Mouse (Mus musculus) testis, postnatal 10 days (tissue): ENCODE results near the gene Ccdc82.

Source experiments
- DNase-seq: peaks from one replicate; pipeline ENCODE4 v3.0.0; 2021; ENCODE audit warnings: low spot score

Gene Ccdc82

DNA sequence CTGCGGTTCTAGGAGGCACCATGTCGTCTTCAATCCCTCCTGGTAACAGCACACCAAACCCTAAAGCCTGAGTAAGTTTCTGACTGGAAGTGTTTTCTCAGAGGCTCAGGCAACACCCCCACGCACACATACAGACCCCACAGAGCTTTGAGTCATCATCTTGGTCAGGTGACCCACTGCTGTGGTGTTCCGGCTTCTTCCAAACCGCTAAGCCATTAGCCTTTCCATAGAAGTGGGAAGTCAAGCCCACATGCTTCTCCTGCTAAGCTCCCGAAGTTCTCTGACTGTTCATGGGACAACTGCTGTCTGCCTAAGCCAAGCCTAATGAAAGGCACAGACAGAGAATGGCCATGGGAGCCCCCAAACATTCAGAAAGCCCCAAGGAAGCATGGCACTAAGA, 52.4 kb downstream of the Ccdc82 start:
- DNase-seq, result no peak

- no peak for DNase-seq
Measured at GRCm38 (mm10) chr9:13300041-13300441, 53.3 kb downstream of the Ccdc82 start.

DNA sequence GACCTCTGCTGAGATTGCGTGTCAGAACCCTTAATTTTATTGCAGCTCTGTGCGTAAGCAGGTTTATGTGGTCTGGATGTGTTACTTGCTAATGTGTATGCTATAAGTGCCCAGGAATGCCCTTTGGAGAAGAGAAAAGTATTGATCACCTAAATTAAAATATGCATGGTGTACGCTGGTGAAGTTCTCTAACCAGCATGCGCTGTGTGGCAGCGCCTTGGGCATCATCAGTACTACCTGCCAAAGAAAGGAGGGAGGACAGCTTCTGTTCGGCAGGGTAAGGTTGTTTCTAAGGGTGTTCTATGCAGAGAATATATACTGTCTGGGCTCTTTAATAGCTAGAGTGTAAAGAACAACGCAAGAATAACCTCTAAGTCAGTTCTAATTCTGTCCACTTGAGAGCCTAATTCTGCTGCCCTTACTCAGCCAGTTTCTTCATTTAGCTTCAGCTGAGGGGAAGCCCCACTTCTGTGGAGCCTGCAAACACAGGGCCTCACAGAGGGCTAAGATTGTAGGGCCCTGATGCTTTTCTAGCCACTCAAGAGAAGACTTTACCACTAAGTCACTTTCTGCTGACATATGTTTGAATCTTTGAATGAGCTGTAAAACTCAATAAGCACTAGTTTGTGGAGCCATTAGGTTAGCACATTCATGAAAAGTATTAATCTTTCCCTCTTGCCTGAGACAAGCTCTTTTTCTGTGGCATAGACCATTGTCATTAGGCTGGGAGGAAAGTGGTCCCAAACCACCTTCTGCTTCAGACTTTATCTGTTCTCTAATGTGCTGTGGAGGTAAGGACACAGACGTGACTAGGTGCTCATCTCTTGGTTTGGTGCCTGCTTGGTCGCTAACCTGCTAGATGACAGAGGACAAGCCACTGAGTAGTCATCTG, 54.4 kb downstream of the Ccdc82 start:
- no peak for DNase-seq

- DNase-seq, result no peak
Measured at GRCm38 (mm10) chr9:13302183-13302825, 55.5 kb downstream of the Ccdc82 start.

GRCm38 (mm10) chr9:13303099-13303771, 56.5 kb downstream of the Ccdc82 start:
- DNase-seq, result no peak

DNA sequence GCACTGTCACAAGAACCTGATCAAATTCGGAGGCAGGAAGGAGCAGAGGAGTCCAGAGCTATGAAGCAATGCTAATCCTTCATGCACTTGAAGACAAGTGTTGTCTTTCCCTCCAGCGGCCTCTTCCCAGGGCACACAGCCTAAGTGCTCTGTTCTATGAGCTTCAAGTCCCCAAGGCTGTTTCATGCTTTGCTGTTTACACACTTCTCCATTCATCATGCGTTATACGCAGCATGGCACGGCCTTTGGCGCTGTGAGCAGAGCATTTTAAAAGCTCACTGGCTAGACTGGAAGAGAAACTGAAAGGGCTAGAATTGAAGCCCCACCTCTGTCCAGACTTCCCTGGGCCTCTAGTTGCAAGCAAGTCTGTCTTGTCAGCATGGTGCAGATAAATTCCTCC, 57.2 kb downstream of the Ccdc82 start:
- DNase-seq, result no peak

GRCm38 (mm10) chr9:13306471-13306870, 59.7 kb downstream of the Ccdc82 start:
- DNase-seq, result no peak

DNA sequence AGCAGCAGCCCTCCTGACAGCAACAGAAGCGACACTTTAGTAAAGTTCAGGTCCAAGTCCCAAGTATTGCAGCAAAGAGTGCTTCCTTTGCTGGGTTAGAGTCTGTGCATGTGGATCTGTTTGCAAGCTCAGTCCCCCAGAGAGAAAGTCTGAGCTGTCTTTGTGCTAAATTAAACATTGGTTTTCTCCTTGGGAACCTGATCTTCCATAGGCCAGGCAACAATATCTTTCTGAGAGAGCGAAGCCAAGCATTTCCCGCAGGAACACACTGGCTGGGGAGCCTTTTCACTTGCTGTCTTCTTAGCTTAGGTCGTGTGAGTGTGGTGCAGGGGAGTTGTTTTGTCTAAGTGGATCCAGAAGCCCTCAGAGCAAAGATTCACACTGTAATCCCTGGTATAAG, 60.5 kb downstream of the Ccdc82 start:
- DNase-seq, result no peak

DNA sequence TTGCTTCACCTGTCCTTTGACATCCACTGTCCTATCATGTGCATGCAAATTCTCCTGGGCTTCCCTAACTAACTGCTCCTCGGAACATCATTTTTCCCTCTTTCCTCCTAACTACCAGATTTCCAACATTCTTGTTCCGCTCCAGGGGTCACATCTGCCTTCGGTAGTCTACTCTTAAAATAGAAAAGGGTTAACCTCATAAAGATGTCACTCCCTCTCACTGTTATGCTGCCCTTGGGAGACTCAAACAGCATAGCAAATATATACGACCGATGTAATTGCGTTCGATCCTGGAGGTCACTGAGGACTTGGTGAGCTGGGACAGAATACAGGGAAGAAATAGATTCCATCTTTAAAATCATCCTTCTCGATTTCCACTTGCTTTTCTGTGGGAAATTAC, 62.0 kb downstream of the Ccdc82 start:
- DNase-seq, result no peak

DNA sequence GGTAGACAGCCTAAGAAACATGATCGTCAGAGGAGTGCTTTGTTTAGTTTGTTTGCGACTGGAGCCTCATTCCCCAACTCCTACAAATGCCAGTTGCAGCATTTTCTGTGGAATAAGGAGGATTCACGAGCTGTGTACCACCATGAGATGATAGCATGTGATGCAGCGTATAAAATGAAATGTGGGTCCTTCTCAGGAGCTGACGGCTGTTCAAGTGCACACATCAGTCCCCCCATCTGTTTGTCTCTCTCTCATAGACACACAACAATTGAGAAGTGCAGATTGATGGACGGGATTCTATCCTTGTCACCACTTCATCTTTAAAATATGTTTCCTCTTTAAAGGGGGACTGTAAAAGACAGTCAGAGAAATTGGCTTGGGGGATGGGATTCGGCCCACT, 63.1 kb downstream of the Ccdc82 start:
- DNase-seq, result no peak

DNA sequence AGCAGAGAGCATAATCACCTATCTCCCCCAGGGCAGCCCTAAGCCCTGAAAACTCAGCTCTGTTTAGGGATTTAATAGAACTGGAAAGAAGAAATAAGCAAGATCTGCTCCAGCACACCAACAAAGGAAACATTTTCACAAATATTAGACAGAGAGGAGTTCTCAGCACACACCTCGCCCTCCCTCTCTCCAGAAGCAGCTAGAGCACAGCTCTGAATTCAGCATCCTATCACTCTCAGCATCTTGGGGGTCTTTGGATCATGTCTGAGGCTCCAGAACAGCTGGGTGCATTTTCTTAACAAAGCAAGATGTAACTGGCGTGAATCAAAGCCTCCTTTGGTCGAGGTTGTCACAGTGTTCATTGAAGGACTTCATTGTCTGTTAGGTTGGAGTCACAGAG, 63.5 kb downstream of the Ccdc82 start:
- no peak for DNase-seq

- DNase-seq, result no peak
Measured at GRCm38 (mm10) chr9:13311094-13311493, 64.3 kb downstream of the Ccdc82 start.

GRCm38 (mm10) chr9:13313923-13314322, 67.2 kb downstream of the Ccdc82 start:
- DNase-seq, result no peak

DNA sequence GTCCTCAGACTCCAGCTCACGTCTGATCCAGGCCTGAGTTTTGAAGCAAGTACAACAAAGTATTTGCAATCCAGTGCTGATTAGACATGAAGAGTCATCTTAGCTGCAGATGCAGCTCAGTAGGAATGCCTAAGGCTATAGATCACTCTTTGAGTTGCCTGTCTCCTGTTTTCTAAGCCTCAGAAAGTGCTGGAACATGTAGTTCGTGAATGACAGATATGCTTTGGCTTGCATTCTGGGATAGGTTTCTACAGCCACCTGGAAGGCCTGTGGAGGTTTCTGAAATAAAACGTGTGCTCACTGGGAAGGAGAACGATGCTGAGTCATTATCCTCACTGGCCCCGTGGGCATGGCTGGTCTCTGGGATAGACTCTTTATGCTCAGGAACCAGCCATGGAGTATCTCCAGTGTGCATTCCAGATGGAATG, 67.8 kb downstream of the Ccdc82 start:
- DNase-seq, result no peak

DNA sequence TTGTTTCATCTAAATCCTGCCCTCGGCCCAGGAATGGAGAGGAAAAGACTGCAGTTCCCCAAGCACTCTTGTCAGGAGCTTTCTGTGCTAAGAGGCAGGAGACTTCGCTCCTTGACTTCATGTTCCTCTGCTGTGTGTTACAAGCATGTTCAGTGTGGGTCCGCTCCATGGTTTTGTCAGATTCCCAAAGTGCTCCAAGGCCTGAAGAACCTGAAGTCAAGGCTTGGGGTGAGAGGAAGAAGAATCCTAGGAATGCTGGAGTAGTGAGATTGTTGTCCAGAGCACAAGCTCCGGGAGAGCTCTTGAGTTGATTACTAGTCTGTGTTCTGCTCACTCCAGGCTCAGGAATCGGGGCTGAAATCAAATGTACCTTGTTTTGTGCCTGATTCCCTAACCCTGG, 68.6 kb downstream of the Ccdc82 start:
- no peak for DNase-seq

- no peak for DNase-seq
Measured at GRCm38 (mm10) chr9:13319566-13319965, 72.8 kb downstream of the Ccdc82 start.

GRCm38 (mm10) chr9:13320800-13321364, 74.1 kb downstream of the Ccdc82 start:
- no peak for DNase-seq

DNA sequence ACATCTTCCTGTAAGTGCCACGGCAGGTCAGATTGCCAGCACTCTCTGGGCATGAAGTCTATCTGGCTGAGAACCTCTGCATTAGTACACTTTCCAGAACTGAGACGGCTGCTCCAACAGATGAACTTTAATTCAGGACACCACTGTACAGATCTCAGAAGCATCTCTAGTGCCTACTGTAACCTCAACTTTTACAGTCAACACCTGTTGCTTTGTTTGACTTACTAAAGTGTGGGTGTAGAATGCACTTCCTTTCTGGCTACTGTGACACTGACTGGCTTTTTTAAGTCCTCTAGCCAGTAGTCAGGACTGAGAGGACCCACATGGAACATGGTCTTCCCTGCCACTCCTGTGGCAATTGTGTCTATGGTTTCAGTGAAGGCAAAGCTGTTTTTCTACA, 76.3 kb downstream of the Ccdc82 start:
- no peak for DNase-seq

- no peak for DNase-seq
Measured at GRCm38 (mm10) chr9:13323612-13324011, 76.9 kb downstream of the Ccdc82 start.
